Mouse (Mus musculus): ENCODE measurements around the gene Cbx8.
A peak's percentile ranks its signal among the peaks of the same experiment; 100 is the strongest.

The Cbx8 gene

GRCm38 (mm10) chr11:119033874-119034558 is 6.8 kb downstream of the Cbx8 start:
- DNase-seq = peak; percentile 79 to 83

GRCm38 (mm10) chr11:119026203-119026602 is 14.6 kb downstream of the Cbx8 start:
- no peak for DNase-seq

GRCm38 (mm10) chr11:119024260-119024659 is 16.5 kb downstream of the Cbx8 start:
- no peak for DNase-seq

- no peak for DNase-seq
Observed at GRCm38 (mm10) chr11:119023616-119023980, 17.2 kb downstream of the Cbx8 start.

DNA sequence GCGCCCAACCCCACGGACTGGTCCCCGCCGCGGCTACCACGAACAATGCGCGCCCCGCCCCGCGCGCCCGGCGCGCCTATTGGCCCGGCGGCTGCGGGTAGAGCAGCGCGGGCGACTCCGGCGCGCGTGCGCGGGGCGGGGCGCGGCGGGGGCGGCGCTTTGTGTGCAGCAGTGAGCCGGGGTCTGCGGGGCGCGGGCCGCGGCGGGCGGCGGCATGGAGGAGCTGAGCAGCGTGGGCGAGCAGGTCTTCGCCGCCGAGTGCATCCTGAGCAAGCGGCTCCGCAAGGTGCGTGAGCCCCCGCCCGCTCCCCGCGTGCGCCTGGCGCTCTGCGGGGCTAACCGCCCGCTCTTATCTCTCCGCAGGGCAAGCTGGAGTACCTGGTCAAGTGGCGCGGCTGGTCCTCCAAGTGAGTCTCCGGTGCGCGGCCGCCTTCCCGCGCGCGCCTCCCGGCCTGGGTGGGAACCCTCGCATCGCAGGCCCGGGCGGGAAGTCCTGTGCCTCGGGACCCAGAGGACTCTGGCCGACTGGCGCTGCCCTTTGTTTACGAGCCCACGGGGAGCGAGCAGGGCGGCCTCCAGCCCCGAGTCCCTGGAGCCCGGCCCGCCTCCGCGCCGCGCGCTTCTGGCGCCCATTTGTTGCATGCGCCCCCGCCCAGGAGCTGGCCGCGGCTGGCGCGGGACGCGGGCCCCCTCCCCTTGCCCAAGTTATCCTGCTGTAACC is 17.7 kb downstream of the Cbx8 start, which contains the start of gene Cbx2:
Gene Cbx2, plus strand, starts transcription at position 68 of the 721 bp plus-strand sequence.
- peak; percentile 80 to 89 for DNase-seq

- no peak for DNase-seq
Observed at GRCm38 (mm10) chr11:119022068-119022894, 18.5 kb downstream of the Cbx8 start.

- no peak for DNase-seq
Observed at GRCm38 (mm10) chr11:119021180-119021579, 19.6 kb downstream of the Cbx8 start.

DNA sequence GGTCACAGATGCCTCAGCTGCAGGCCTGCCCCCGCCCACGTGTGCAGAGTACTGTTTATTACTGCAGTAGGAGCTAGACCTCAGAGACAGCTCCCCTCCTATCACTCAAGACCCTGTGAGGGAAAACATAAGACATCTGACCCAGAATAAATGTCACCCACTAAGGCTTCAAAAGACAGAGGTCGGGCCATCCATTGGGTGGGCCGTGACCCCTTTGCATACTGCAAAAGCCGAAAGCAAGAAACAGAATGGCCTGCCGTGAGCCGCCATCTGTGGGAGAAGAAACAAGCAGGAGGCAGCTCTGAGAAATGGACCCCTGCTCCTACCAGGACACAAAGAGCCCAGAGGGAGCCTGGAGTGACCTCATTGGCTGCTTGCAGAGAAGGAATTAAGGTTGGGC is 23.3 kb downstream of the Cbx8 start:
- DNase-seq = no peak

DNA sequence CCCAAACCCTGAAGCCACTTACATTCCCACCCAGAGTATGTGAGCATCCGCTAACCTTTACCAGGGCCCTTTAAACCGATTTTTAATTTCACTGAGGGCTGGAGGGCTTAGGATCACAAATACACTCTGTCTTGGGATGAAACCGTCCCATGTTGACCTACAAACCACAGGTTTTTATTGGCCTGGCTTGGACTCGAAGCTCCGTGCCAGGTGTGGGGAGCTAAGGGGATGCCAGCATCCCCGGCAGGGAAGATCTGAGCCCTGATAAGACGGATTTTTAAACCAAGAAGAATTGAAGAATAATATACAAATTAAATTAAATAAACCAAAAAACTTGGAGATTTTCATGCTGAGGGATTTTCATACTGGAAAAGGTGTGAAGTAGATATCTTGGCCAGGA is 26.3 kb downstream of the Cbx8 start:
- no peak for DNase-seq

GRCm38 (mm10) chr11:119007461-119008456 is 33.0 kb downstream of the Cbx8 start:
- DNase-seq = no peak

DNA sequence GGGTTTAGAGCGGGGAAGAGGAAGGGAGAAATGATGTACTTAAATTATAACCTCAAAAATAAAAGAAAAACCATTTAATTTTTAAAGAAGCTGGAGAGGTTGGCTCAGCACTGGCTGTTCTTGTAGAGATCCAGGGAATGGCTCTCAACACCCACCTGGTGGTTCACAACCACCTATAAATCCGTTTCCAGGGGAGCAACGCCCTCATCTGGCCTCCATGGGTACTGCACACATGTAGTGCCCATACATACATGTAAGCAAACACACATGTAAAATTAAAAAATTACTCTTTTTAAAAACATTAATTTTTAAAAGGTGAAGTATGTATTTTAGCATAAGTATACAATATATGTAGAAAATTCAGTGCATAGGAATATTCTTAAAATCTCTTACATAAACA is 34.3 kb downstream of the Cbx8 start:
- no peak for DNase-seq

DNA sequence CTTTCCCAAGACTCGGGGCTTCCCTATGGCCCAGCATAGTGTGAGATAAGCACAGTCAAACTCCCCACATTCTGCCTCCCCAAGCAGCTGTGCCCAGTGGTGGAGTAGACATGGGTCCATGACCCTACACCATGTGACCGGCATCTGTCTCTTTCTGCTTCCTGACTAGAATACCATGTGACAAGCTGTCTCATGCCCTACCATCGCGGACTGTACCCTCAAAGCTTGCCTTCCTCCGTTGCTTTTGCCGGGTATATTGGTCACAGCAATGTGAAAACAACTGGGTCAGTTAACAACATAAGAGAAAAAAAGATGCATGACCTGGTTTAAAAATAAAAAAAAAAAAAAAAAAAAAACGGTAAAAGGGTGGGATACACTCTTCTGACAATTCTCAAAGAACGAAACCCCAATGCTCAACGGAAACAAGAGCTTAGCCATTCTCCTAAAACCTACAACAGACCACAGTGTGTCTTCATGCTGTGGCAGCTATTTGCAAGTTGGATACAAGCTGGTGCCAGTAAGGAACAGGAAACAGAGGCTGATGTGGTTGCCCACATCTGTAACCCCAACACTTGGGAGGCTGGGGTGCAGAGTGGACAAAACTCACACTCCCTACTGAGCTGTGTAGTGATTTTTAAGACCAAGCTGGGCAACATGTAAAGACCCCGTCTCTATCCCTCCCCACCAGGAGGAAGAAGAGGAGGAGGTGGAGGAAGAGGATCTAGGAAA is 35.1 kb downstream of the Cbx8 start:
- no peak for DNase-seq

DNA sequence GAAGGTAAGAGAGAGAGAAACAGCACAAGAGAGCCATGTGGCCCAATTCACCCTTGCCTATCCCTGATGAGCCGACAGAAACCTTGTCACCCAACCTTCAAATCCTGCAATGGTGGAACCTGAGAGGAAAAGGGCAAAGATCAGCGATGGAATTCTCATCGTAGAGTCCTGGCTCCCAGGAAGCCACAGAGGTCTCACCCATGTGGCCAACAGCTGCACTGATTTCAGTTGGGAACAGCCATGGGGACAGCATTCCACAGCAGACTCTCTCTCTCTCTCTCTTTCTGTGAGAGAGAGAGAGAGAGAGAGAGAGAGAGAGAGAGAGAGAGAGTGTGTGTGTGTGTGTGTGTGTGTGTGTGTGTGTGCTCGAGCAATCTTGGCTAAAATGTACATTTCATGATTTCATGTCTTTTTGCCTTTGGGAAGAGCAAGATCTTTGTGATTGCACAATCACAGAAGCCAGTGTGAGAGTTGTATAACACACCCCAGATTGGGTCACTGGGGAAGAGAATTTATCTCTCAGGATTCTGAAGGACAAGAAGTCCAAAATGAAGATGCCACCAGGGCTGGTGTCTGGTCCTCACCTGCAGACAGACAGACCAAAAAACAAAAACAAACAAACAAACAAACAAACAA is 39.2 kb downstream of the Cbx8 start:
- no peak for DNase-seq

- no peak for DNase-seq
Observed at GRCm38 (mm10) chr11:119000877-119001276, 39.9 kb downstream of the Cbx8 start.

GRCm38 (mm10) chr11:118999361-118999804 is 41.4 kb downstream of the Cbx8 start:
- DNase-seq = peak; percentile 42 to 58

- peak; percentile 85 to 87 for DNase-seq
Observed at GRCm38 (mm10) chr11:118998540-118999265, 42.1 kb downstream of the Cbx8 start.

GRCm38 (mm10) chr11:118997182-118997581 is 43.6 kb downstream of the Cbx8 start:
- DNase-seq = no peak

DNA sequence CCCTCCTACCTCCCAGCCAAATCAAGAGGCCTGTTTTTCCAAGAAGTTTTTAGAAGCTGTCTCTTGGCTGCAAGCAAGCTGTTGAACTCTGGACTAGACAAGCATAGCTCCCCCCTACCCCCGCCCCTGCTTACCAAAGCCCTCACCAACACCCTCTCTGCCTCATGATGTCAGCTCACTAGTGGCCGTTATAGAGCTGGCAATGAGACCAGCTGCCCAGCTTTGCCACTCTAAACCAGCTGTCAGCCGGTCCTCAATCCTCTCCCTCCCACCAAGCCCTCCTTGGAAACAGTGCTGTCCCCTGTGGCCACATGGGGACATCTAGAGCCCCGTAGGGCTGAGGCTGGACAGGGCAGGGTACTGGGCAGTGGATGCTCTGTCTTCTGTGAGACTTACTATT is 45.3 kb downstream of the Cbx8 start:
- DNase-seq = no peak

DNA sequence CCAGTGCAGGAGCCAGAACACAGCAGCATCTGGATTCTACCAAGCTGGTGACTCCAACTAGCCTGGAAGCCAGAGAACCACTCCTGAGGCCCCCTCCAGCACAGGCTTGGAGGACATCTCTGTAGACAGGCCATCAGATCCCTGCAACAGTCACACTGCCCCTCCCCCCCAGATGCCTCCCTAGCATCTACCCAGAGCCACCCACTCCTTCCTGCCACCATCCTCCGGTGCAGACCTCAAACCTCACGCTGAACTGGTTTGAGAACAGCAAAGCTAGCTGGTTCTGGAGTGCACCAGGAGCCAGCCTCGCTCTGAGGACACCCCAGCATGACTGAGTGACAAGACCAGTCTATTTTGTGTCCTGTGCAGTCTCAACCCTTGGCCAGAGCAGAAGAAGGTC is 48.0 kb downstream of the Cbx8 start:
- DNase-seq = no peak

DNA sequence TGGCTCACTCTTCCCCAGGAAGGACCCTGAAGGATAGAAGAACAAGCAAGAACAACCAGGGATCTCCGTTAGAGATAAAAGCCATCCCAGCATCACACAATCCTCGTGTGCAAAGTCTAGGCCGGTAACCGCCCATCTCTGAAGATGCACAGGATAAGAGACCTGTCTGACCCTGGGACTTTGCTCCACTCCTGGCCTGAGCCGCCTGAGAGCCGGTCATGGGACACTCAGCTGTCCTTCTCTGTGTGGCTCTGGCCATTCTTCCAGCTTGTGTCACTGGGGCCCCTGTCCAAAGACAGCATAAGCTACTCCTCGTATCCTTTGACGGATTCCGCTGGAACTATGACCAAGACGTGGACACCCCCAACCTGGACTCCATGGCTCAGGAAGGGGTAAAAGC is 52.8 kb downstream of the Cbx8 start, which contains the start of gene Enpp7:
Gene Enpp7, plus strand, starts transcription at position 190 of the 400 bp plus-strand sequence.
- DNase-seq = no peak

Data from cerebellum, postnatal 36 days (tissue).